Mouse (Mus musculus) c-Kit-positive CD71-positive TER-119-negative erythroid progenitor cells, embryonic 14.5 days (primary cell): ENCODE data around the gene Zfp872.
"Not testable (repeated sequence)": the region's sequence is repeated elsewhere in the genome, so short reads cannot be mapped to it uniquely, and the experiment has no call there.

Experiments
- DNase-seq: peaks from one replicate; pipeline ENCODE4 v3.0.0-alpha.2; 2013; ENCODE audit warnings: low read depth

Zfp872 gene

GRCm38 (mm10) chr9:22188025-22188611 lies at the start of gene Zfp872:
Gene Zfp872 (plus strand): TSS chr9:22188090.
- DNase-seq: no peak

DNA sequence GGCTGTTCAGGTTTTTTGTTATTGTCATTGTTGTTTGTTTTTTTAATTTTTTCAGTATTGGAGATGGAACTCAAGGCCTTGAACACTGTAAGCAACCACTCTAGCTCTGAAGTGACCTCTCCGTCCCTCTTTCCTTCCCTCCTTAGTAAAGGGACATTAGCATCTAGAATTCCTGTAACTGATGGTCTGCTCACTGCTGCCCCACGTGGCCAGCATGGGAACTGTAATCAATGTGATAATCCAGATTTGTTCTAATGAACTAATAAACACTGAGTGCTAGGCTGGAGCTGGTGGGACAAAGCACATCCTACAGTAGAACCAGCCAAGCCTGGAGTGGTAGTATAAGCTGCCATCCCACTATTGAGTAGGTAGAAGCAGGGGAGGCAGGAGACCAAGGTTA lies 49.4 kb upstream of the Zfp872 start:
- no peak for DNase-seq

- DNase-seq: no peak
Observed at GRCm38 (mm10) chr9:22139746-22140145, 48.1 kb upstream of the Zfp872 start.

DNA sequence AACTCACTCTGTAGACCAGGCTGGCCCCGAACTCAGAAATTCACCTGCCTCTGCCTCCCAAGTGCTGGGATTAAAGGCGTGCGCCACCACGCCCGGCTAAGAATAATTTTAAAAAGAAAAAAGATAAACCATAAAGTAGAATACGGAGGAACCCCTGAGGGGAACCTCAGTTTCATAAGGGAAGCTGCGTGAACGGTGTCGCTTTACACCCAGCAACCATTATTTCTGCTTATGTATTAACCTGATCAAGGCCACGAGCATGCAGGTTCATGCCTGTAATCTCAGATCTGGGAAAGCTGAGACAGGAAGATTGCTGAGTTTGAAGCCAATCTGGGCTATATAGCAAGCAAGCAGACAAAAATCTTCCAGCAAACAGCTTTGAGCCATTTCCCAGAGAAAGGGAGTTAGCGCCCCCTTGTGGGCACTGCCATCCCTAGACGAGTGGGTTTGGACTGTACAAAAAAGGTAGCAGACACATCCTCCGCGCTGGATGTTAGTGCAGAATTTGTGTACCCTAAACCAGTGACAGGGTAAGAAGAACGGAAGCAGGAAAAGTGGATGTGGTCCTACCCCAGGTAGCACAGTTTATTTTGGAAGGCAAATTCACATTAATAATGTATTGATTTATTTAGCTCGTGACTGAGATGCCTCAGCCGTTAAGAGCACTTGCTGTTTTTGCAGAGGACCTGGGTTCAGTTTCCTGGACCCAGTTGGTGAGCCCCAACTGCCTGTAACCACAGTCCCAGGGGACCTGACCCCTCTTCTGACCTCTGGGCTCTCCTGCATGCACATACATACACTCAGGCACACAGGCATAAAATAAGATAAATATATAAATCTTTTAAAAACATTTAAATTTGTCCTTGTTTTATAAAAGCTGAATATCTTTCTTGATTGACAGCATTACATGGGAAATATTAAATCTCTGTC lies 44.5 kb upstream of the Zfp872 start:
- DNase-seq: peak; percentile 85

- no peak for DNase-seq
Observed at GRCm38 (mm10) chr9:22144304-22144965, 43.5 kb upstream of the Zfp872 start.

GRCm38 (mm10) chr9:22149426-22150248 lies 38.3 kb upstream of the Zfp872 start:
- no peak for DNase-seq

DNA sequence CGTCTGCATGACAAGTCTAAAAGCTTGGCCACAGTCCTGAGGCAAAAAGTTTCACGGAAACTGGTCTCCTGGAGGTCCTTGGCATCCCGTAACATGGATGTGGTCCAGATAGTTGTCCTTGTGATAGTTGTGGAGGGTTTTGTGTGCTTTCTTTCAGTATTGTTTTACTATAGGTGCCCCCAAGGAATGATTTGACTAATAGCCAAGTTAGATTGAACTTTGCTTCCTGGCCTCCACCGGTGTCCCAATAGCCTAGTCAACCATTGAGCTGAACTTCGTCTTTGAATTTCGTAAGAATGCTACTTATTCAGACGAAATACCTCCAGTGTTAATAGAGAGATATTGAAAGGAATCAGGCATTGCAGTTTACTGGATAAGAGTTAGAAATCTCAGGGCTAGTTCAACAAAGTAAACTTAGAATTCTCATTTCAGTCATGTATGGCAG lies 37.6 kb upstream of the Zfp872 start:
- DNase-seq: not testable (repeated sequence)

- DNase-seq: no peak
Observed at GRCm38 (mm10) chr9:22150946-22151345, 36.9 kb upstream of the Zfp872 start.

DNA sequence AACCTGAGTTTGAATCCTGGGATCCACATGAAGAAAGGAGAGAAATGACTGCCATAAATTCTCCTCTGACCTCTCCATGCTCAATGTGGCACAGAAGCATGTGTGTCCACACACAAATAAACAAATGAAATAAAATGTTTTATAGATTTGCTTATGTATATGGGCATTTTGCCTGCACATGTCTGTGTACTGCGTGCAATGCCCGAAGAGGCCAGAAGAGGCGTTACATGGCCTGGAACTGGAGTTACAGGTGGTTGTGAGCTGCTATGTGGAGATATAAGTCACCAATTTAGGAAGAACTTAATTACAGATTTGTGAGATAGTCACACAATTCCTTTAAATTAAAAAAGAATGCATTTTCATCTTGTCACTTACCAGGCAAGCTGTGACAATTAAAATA lies 34.1 kb upstream of the Zfp872 start:
- DNase-seq: no peak

- DNase-seq: peak; percentile 75
Observed at GRCm38 (mm10) chr9:22155614-22156013, 32.3 kb upstream of the Zfp872 start.

DNA sequence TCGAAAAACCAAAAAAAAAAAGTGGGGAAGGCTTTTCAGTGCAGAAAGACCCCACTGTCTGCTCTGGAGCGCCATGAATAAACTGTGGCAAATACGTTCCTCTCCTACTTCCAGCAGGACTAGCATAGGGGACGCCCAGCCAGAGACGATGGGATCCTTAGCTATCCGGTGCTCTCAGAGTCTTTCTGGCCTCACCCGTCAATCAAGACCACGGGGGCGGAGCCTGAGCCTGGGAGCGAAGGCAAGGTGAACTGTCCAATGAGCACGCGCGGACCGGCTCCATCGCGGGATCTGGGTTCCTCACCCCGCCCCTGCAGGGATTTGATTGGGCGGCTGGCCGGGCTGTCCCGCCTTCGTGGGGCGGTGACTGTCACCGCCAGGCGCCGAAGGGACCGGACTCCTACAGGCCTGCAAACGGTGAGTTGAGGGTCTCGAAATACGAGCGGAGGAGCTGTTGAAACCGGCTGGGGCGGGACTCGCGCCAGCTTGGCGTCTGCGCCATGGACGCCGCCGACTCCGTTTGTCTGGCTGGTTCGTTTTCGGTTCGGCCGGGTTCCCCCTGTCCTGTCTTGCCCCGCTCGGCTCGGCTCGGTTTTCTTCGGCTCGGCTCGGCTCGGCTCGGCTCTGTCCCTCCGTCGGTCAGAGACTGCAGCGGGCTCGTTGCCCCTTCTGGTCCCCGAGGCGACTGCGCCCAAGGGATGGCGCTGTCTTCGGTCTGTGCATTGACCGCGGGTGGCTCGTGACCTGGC lies 31.2 kb upstream of the Zfp872 start, which contains the start of gene Pigyl:
Gene Pigyl (plus strand): TSS at position 350 of the 749 bp plus-strand sequence.
- peak; percentile 100 for DNase-seq

DNA sequence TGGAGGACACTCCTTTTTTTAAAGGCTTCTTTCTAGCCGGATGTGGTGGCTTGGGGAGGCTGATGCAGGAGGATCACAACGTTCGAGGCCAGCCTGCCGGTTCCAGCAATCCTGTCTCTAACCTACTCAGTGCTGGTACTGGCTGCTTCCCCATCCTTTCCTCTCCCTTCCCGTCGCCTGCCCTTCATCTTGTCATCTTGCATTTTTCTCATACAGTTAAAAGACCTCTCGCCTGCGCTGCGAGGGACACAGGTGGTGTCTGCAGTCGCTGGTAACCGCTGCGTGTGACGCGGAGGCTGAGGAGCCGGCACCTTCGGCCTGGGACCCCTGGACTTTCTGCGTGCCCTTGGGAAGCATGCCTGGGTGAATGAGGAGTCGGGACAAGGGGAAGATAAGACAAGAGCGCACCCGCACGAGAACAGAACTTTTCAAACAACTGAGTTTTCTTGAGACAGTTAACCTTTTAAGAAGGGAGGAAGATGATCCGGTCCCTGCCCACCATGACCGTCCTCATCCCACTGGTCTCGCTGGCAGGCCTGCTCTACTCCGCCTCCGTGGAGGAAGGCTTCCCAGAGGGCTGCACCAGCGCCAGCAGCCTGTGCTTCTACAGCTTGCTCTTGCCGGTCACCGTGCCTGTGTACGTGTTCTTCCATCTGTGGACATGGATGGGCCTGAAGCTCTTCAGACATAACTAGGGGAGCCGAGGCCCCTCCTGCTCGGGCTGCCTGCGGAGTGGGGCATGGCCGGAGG lies 30.2 kb upstream of the Zfp872 start:
- DNase-seq: no peak

GRCm38 (mm10) chr9:22161299-22161698 lies 26.6 kb upstream of the Zfp872 start:
- no peak for DNase-seq

DNA sequence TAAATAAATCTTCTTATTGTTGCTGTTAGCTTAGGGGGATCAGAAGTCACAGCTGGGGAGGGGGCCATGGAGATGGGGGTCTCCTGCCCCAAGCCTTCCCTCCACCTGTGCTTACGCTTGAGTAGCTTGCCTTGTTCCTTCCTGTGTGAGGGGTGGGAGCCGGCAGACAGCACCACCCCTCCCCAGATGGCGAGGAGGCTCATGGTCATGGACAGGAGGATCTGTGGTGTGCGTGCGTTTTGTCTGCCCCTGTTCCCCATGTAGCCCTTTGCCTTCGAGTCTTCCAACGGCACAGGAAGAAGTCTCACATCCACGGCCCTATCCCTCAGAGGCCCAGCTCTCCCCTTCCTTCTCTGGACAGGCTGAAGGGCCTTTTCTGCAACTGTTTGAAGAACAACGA lies 25.6 kb upstream of the Zfp872 start:
- DNase-seq: no peak

GRCm38 (mm10) chr9:22162912-22163311 lies 25.0 kb upstream of the Zfp872 start:
- no peak for DNase-seq

GRCm38 (mm10) chr9:22164711-22165668 lies 22.9 kb upstream of the Zfp872 start:
- DNase-seq: no peak

GRCm38 (mm10) chr9:22165964-22166363 lies 21.9 kb upstream of the Zfp872 start:
- no peak for DNase-seq

DNA sequence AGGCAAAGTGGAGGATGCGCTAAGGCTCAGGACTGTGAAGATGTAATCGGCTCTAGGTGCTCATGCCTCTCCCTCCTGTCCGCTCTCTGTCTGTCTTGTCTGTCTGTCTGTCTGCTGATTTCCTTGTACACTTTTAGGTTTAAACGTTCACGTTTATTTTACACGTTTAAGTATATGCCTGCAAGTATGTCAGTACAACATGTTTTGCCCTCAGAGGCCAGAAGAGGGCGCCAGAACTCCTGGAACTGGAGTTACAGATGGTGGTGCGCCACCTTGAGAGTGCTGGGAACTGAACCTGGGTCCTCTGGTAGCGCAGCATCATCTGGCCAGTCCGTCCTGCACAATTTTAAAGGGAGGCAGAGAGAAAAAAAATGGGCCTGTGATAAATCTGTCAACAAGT lies 21.2 kb upstream of the Zfp872 start:
- DNase-seq: no peak

- DNase-seq: no peak
Observed at GRCm38 (mm10) chr9:22167751-22168150, 20.1 kb upstream of the Zfp872 start.
